Mouse (Mus musculus) layer of hippocampus, adult 6 months (tissue): ENCODE measurements around the gene Stam2. TPM values are rescaled to one million over a fixed set of nuclear protein-coding genes. Genes with fewer than 3 reads are reported as not detected.

Experiments used
- long read RNA-seq, 2 experiments: library from polyadenylated mRNA; unstranded; transcript quantifications; one replicate each; pipeline ENCODE4 v2.0.0; 2019 to 2020
- polyA plus RNA-seq: library from polyadenylated mRNA; unstranded; fragments of <200 nt; fragmentation: Nextera tagmentation; gene quantifications from 2 replicates; pipeline ENCODE4 v1.2.3, GENCODE M21; 2021

Stam2 gene
- 4.8 and 7.0 TPM in 2 replicates for polyA plus RNA-seq
- long read RNA-seq, experiment 1, full-length matches to known transcripts = 9 of 14 reads
- long read RNA-seq, experiment 1, partial matches to known transcripts = 5 of 14 reads
- long read RNA-seq, experiment 1, other reads (novel, unspliced or antisense) = 0 of 14 reads
- long read RNA-seq, experiment 2, full-length matches to known transcripts = 62 of 92 reads
- long read RNA-seq, experiment 2, partial matches to known transcripts = 5 of 92 reads
- long read RNA-seq, experiment 2, other reads (novel, unspliced or antisense) = 25 of 92 reads

GRCm38 (mm10) chr2:52742256-52743158 is at the start of gene Stam2:
Stam2 (minus strand) TSS chr2:52742281.

GRCm38 (mm10) chr2:52676023-52676912 is 65.8 kb downstream of the Stam2 start, which contains the start of gene Cacnb4:
Cacnb4 (minus strand) TSS chr2:52676831.

Other genes starting within 250 kb of the Stam2 start
- gene Cacnb4, start 65.5 kb downstream of the Stam2 start, polyA plus RNA-seq = 36.3 and 37.7 TPM in 2 replicates
- gene Fmnl2, start 115.6 kb upstream of the Stam2 start, polyA plus RNA-seq = 3.2 and 3.6 TPM in 2 replicates